Mouse (Mus musculus): ENCODE results near the gene Zfp14.

DNA sequence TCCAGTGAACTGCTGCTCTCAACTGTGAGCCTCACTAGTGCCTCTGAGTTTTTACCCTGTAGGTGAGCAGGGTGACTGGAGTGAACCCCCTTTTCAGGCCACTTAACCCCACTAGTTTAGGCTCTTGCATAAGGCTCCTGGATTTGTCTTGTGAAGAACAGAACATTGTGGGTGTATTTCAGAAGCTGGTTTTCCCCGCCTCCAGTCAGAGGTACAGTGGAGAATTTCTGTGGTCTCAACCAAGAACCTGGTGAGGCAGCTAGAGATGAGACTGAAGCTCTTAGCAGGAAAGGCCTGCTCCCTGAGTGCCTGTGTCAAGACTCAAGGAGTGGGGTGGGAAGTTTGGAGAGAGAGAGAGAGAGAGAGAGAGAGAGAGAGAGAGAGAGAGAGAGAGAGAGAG is 43.6 kb downstream of the Zfp14 start:
- TF ChIP-seq POLR2A (IDR thresholded peaks at IDR 0.05; ENCODE audit: control insufficient read depth, low read depth, low read length) (no peak), CTCF (IDR thresholded peaks at IDR 0.05; ENCODE audit: control insufficient read depth, insufficient read depth, insufficient replicate concordance, low read depth, low read length) (no peak)
